Mouse (Mus musculus): Measurements from ENCODE around the gene Asxl1. TPM values are rescaled to one million over a fixed set of nuclear protein-coding genes. Genes with fewer than 3 reads are reported as not detected.

Gene Asxl1
- polyA plus RNA-seq, 1 experiment from 2014 or later: 26.0 TPM

DNA sequence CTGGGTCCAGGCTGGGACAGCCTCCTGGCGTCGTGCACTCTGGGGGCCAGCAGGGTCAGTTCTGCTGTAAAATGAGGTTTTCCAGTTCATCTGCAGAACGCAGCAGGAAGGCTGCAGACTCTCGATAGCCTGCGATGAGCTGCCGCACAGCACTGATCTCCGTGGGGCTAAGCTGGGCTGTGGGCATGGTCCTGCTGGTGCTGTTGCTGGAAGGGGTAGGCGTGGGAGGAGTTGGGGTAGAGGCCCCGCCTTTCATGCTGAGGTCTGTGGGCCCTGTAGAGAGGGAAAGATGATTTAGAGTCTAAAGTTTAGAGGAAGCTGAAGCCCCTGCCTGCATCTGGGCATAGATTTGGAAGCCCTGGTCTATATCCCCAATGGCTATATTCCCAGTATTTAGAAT lies 65.9 kb downstream of the Asxl1 start:
- Histone ChIP-seq H3K4me3 (ENCODE audit: low read depth, low read length) (no peak overlapping the region), H3K36me3 (ENCODE audit: insufficient read depth) (peaks cover 85% of the 10 kb centered on the region), H3K9me3 (ENCODE audit: low read depth, low read length) (no peaks in the 10 kb centered on the region), H3K27ac (ENCODE audit: low read depth) (no peak overlapping the region), H3K27me3 (ENCODE audit: insufficient read depth, low read length) (no peaks in the 10 kb centered on the region), H3K4me2 (no peak overlapping the region), H3K4me1 (ENCODE audit: insufficient read depth) (no peaks in the 10 kb centered on the region), H3K9ac (no peak overlapping the region)
- WGBS: 66% methylated on average over 9 of the region's 9 CpGs
- DNase-seq: no peak
- no peak for ATAC-seq (ENCODE audit: insufficient read depth)
- TF ChIP-seq CTCF (IDR thresholded peaks at IDR 0.05; ENCODE audit: low read depth): no peak

DNA sequence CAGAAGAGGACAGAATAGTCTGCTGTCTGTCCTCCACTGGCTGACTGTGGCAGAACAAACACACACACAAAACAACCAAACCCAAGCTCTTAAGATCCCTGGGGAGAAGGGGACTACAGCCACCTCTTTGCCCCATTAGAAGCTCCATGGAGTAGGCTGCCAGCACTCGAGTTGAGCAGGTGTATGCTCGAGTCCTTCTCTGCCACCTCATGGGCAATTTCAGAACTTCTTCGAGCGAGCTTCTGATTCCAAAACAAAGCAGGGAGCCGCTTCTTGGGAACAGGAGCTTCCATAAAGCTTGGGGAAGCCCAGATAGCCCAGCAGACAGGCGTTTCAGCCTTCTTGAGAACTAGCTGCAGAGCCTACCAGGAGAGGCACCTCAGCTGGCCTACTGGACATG lies 66.9 kb downstream of the Asxl1 start:
- Histone ChIP-seq H3K27ac (ENCODE audit: low read depth) (no peak overlapping the region), H3K4me1 (ENCODE audit: insufficient read depth) (no peaks in the 10 kb centered on the region), H3K36me3 (ENCODE audit: insufficient read depth) (peaks cover 89% of the 10 kb centered on the region), H3K4me2 (no peak overlapping the region), H3K9me3 (ENCODE audit: low read depth, low read length) (no peaks in the 10 kb centered on the region), H3K4me3 (ENCODE audit: low read depth, low read length) (no peak overlapping the region), H3K27me3 (ENCODE audit: insufficient read depth, low read length) (no peaks in the 10 kb centered on the region), H3K9ac (no peak overlapping the region)
- DNase-seq: no peak
- WGBS: 61% methylated on average over 6 of the region's 6 CpGs
- ATAC-seq (ENCODE audit: insufficient read depth): no peak
- 0 out of 2 replicates have a peak, but pooled peaks have one; percentile 7 for TF ChIP-seq CTCF (IDR thresholded peaks at IDR 0.05; ENCODE audit: low read depth)

DNA sequence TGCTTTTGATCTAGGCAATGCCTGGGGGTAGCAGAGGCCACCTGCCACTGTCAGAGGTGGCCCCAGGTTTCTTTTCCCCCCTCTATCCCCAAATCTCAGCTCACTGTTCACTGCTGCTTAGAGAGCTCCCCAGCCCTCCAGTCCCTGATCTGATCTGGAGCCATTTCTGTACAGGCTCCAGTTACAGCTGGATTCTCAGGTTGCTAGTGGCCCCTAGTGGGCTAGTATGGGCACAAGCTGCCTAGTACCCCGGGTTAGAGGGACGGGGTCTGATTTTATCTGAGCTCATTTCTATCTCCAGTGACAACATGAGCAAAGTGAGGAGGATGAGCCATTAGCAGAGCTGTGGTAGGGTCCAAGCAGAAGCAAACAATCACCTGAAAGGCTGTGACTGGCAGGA lies 69.0 kb downstream of the Asxl1 start:
- H3K27ac ChIP-seq (ENCODE audit: low read depth): no peak overlapping the region
- 0 out of 2 replicates have a peak, but pooled peaks have one; percentile 53 for ATAC-seq (ENCODE audit: insufficient read depth)
- peaks cover 95% of the 10 kb centered on the region for H3K36me3 ChIP-seq (ENCODE audit: insufficient read depth)
- no peak overlapping the region for H3K4me2 ChIP-seq
- WGBS: 34% methylated on average over 2 of the region's 2 CpGs
- no peaks in the 10 kb centered on the region for H3K4me1 ChIP-seq (ENCODE audit: insufficient read depth)
- H3K4me3 ChIP-seq (ENCODE audit: low read depth, low read length): no peak overlapping the region
- H3K27me3 ChIP-seq (ENCODE audit: insufficient read depth, low read length): no peaks in the 10 kb centered on the region
- no peak overlapping the region for H3K9ac ChIP-seq
- peak; percentile 62 for TF ChIP-seq CTCF (IDR thresholded peaks at IDR 0.05; ENCODE audit: low read depth)
- H3K9me3 ChIP-seq (ENCODE audit: low read depth, low read length): no peaks in the 10 kb centered on the region
- DNase-seq: peak; percentile 59

DNA sequence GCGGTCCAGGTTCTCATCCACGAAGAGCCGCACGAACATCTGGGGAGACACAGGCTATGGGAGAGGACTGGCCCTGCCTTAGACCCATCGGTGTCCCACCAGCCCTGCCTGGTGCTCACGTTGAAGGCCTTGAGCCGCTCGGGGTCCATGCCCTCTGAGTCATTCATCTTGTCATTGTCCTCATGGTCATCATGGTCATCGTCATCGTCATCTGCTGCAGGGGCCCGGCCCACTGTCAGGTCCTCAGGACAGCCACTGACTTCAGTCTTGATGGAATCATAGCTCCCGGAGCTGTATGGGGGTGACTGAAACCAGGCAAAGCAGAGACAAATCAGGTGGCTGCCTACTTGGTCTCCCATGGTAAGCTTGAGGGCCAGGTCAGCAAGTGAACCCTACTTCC lies 72.2 kb downstream of the Asxl1 start:
- Histone ChIP-seq H3K27me3 (ENCODE audit: insufficient read depth, low read length) (no peaks in the 10 kb centered on the region), H3K4me1 (ENCODE audit: insufficient read depth) (no peaks in the 10 kb centered on the region), H3K36me3 (ENCODE audit: insufficient read depth) (peaks cover 76% of the 10 kb centered on the region), H3K4me3 (ENCODE audit: low read depth, low read length) (no peak overlapping the region), H3K27ac (ENCODE audit: low read depth) (no peak overlapping the region), H3K4me2 (no peak overlapping the region), H3K9ac (no peak overlapping the region), H3K9me3 (ENCODE audit: low read depth, low read length) (no peaks in the 10 kb centered on the region)
- 92% methylated on average over 12 of the region's 12 CpGs for WGBS
- DNase-seq (no peak), ATAC-seq (ENCODE audit: insufficient read depth) (no peak)
- TF ChIP-seq CTCF (IDR thresholded peaks at IDR 0.05; ENCODE audit: low read depth): no peak

DNA sequence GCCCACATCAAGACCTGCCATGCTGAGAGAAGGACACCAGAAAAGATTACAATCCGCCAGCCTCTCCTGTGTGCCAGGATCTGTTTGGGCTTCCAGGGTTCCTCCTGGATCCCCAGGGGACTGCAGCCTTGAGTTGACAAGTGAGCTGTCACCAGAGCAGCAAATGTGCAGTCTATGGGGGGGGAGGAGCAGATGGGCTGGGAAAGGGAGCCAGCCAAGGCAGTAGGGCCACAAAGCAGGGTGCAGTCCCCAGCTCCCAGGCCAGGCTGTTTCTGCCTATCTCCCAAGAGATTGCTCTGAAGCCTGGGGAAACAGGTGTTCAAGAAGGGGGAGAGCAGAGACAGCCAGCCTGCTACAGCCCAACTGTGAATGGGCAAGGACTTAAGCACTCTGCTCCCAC lies 72.8 kb downstream of the Asxl1 start:
- WGBS: 100% methylated on average over 1 of the region's 1 CpGs
- Histone ChIP-seq H3K4me1 (ENCODE audit: insufficient read depth) (no peaks in the 10 kb centered on the region), H3K27me3 (ENCODE audit: insufficient read depth, low read length) (no peaks in the 10 kb centered on the region), H3K4me3 (ENCODE audit: low read depth, low read length) (no peak overlapping the region), H3K9me3 (ENCODE audit: low read depth, low read length) (no peaks in the 10 kb centered on the region), H3K9ac (no peak overlapping the region), H3K27ac (ENCODE audit: low read depth) (no peak overlapping the region), H3K36me3 (ENCODE audit: insufficient read depth) (peaks cover 76% of the 10 kb centered on the region), H3K4me2 (no peak overlapping the region)
- no peak for ATAC-seq (ENCODE audit: insufficient read depth)
- no peak for TF ChIP-seq CTCF (IDR thresholded peaks at IDR 0.05; ENCODE audit: low read depth)
- no peak for DNase-seq

DNA sequence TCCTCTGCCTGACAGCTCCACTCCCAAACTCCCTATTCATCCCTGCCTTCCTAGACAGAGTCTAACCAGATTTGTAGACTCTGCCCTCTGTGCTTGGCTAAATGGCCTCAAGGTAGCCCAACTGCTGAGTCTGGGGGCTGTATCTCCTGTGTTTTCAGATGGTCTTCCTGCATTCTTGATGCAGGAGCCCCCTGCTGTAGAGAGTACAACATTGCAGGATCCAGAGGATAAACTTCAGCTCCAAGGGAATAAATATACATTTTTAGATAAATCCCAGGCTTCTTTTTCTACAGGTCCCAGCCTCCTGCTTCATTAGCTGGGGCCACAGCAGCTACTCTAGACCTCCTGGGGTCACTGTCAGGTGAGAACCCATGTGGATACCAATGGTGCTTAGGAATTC lies 75.6 kb downstream of the Asxl1 start:
- DNase-seq (peak; percentile 40), ATAC-seq (ENCODE audit: insufficient read depth) (no peak)
- Histone ChIP-seq H3K4me2 (no peak overlapping the region), H3K36me3 (ENCODE audit: insufficient read depth) (peaks cover 61% of the 10 kb centered on the region), H3K9me3 (ENCODE audit: low read depth, low read length) (no peaks in the 10 kb centered on the region), H3K27me3 (ENCODE audit: insufficient read depth, low read length) (no peaks in the 10 kb centered on the region), H3K27ac (ENCODE audit: low read depth) (no peak overlapping the region), H3K4me3 (ENCODE audit: low read depth, low read length) (no peak overlapping the region), H3K4me1 (ENCODE audit: insufficient read depth) (0 out of 2 replicates have a peak, but pooled peaks cover 4% of the 10 kb centered on the region), H3K9ac (no peak overlapping the region)
- TF ChIP-seq CTCF (IDR thresholded peaks at IDR 0.05; ENCODE audit: low read depth): peak; percentile 52

DNA sequence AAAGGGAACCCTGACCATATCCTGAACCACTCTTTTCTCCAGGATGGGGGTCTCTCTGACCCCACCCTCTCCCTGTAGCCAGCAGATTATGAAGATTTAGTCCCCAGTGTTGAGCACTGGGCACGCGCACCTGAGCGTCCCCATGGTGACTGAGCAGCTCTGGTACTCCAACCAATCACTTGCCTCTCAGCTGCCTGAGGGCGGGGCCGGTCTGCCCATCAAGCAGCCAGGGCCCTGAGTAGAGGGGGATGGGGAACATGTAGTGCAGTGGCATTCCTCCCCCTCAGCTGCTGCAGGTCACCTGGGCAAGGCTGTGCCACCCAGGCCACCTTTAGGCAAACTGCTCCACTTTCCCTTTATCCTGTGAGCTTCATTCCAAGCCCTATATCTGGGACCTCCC lies 76.4 kb downstream of the Asxl1 start:
- TF ChIP-seq CTCF (IDR thresholded peaks at IDR 0.05; ENCODE audit: low read depth): no peak
- no peak overlapping the region for H3K4me2 ChIP-seq
- no peaks in the 10 kb centered on the region for H3K27me3 ChIP-seq (ENCODE audit: insufficient read depth, low read length)
- 35% methylated on average over 5 of the region's 5 CpGs for WGBS
- peaks cover 53% of the 10 kb centered on the region for H3K36me3 ChIP-seq (ENCODE audit: insufficient read depth)
- DNase-seq (peak; percentile 44), ATAC-seq (ENCODE audit: insufficient read depth) (peak; percentile 55)
- H3K9me3 ChIP-seq (ENCODE audit: low read depth, low read length): no peaks in the 10 kb centered on the region
- H3K9ac ChIP-seq: no peak overlapping the region
- H3K27ac ChIP-seq (ENCODE audit: low read depth): no peak overlapping the region
- H3K4me3 ChIP-seq (ENCODE audit: low read depth, low read length): no peak overlapping the region
- H3K4me1 ChIP-seq (ENCODE audit: insufficient read depth): peaks cover 9% of the 10 kb centered on the region

DNA sequence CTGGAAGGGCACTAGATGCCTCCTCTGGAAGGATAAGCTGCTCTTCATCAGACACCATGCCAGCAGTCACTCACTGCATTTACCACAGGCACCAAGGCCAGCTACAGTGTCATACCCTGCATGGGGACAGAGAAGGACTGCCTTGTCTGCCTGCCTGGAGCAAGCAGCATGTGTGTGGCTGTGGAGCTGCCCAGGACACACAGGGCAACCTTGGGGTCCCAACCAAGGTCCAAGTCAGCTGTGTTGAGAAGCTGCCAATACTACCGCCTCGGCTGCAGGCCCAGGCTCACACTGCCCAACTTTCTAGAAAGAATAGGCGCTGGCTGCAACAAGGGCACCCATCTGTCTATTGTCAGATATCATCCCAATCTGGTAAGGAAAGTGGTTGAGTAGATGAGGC lies 77.5 kb downstream of the Asxl1 start:
- Histone ChIP-seq H3K4me2 (no peak overlapping the region), H3K9me3 (ENCODE audit: low read depth, low read length) (no peaks in the 10 kb centered on the region), H3K9ac (no peak overlapping the region), H3K4me1 (ENCODE audit: insufficient read depth) (peaks cover 13% of the 10 kb centered on the region), H3K4me3 (ENCODE audit: low read depth, low read length) (no peak overlapping the region), H3K27me3 (ENCODE audit: insufficient read depth, low read length) (no peaks in the 10 kb centered on the region), H3K27ac (ENCODE audit: low read depth) (peak overlapping the region; percentile 30; the same call in 1 of the 2 replicates), H3K36me3 (ENCODE audit: insufficient read depth) (peaks cover 48% of the 10 kb centered on the region)
- ATAC-seq (ENCODE audit: insufficient read depth) (no peak), DNase-seq (no peak)
- TF ChIP-seq CTCF (IDR thresholded peaks at IDR 0.05; ENCODE audit: low read depth): no peak
- 76% methylated on average over 3 of the region's 3 CpGs for whole genome bisulfite sequencing

All from lung, embryonic 14.5 days (tissue).